Mouse (Mus musculus) CD4-positive helper T cell, adult 2 months (primary cell): ENCODE measurements around the gene Ccsap.

Source experiments
- DNase-seq: peaks from one replicate; pipeline ENCODE4 v3.0.0-alpha.2; 2012; ENCODE audit warnings: low read depth, missing footprints, low spot score

Ccsap gene

GRCm38 (mm10) chr8:123859648-123860259 lies at the start of gene Ccsap:
Ccsap (minus strand) TSS chr8:123860209.
- DNase-seq = peak; percentile 81

- no peak for DNase-seq
Measured at GRCm38 (mm10) chr8:123907604-123908003, 47.6 kb upstream of the Ccsap start.

GRCm38 (mm10) chr8:123902653-123903052 lies 42.6 kb upstream of the Ccsap start:
- DNase-seq = no peak

- no peak for DNase-seq
Measured at GRCm38 (mm10) chr8:123899366-123899765, 39.4 kb upstream of the Ccsap start.

GRCm38 (mm10) chr8:123898576-123898975 lies 38.6 kb upstream of the Ccsap start:
- no peak for DNase-seq

GRCm38 (mm10) chr8:123896774-123897173 lies 36.8 kb upstream of the Ccsap start:
- DNase-seq = no peak

GRCm38 (mm10) chr8:123896366-123896761 lies 36.4 kb upstream of the Ccsap start:
- DNase-seq = no peak

GRCm38 (mm10) chr8:123895680-123896365 lies 35.8 kb upstream of the Ccsap start:
- DNase-seq = no peak

- no peak for DNase-seq
Measured at GRCm38 (mm10) chr8:123895230-123895629, 35.2 kb upstream of the Ccsap start.

- no peak for DNase-seq
Measured at GRCm38 (mm10) chr8:123894502-123895097, 34.6 kb upstream of the Ccsap start, which contains the start of gene Acta1. Acta1 (minus strand) TSS chr8:123894751.

GRCm38 (mm10) chr8:123893413-123893812 lies 33.4 kb upstream of the Ccsap start:
- DNase-seq = no peak

GRCm38 (mm10) chr8:123892586-123893155 lies 32.7 kb upstream of the Ccsap start:
- DNase-seq = no peak

- DNase-seq = no peak
Measured at GRCm38 (mm10) chr8:123891883-123892585, 32.0 kb upstream of the Ccsap start.

- no peak for DNase-seq
Measured at GRCm38 (mm10) chr8:123891271-123891670, 31.3 kb upstream of the Ccsap start.

- no peak for DNase-seq
Measured at GRCm38 (mm10) chr8:123889797-123890196, 29.8 kb upstream of the Ccsap start.

- no peak for DNase-seq
Measured at GRCm38 (mm10) chr8:123887956-123888355, 27.9 kb upstream of the Ccsap start.

- no peak for DNase-seq
Measured at GRCm38 (mm10) chr8:123887163-123887562, 27.2 kb upstream of the Ccsap start.

GRCm38 (mm10) chr8:123884721-123885565 lies 24.9 kb upstream of the Ccsap start:
- DNase-seq = no peak

GRCm38 (mm10) chr8:123883094-123883493 lies 23.1 kb upstream of the Ccsap start:
- no peak for DNase-seq

- DNase-seq = no peak
Measured at GRCm38 (mm10) chr8:123882412-123882811, 22.4 kb upstream of the Ccsap start.

- no peak for DNase-seq
Measured at GRCm38 (mm10) chr8:123880821-123881350, 20.9 kb upstream of the Ccsap start.
